Mouse (Mus musculus) hematopoietic stem cell, adult 5-6 weeks (primary cell): Measurements from ENCODE around the gene Mars. TPM values are rescaled to one million over a fixed set of nuclear protein-coding genes. Genes with fewer than 3 reads are reported as not detected.
A peak's percentile ranks its signal among the peaks of the same experiment; 100 is the strongest.

Experiments used
- ATAC-seq, 2 experiments: fragments of 125-278 bp in 1 of 2; replicated peaks in 1 of 2; 2 replicates each; pipeline ENCODE4 v1.8.0; 2016 to 2017; ENCODE audit warnings: inconsistent platforms in 2 of 2, mild to moderate bottlenecking in 2 of 2, moderate number of reproducible peaks in 2 of 2, low read depth in 1 of 2, moderate TSS enrichment in 1 of 2; ENCODE audit not compliant: low FRiP score in 2 of 2, poor library complexity in 2 of 2, severe bottlenecking in 2 of 2, insufficient read depth in 1 of 2, low TSS enrichment in 1 of 2
- total RNA-seq: library from RNA; stranded (forward); fragments of 172-1452, 232-1000 nt; gene quantifications from 2 replicates; pipeline ENCODE4 v1.2.3, GENCODE M21; 2017

Gene Mars
- 104 and 211 TPM in 2 replicates for total RNA-seq

- peak; percentile 89 to 90 for ATAC-seq
Measured at GRCm38 (mm10) chr10:127311476-127312355, at the start of gene Mars. TSS of gene Mars (minus strand) at chr10:127311786.

- ATAC-seq = peak in 1 of 2 experiments; percentile 42; a peak in 2 of 4 replicates
Measured at GRCm38 (mm10) chr10:127360714-127361113, 49.1 kb upstream of the Mars start.

GRCm38 (mm10) chr10:127355336-127355735 is 43.8 kb upstream of the Mars start:
- ATAC-seq = no peak

- ATAC-seq = peak; percentile 50 to 67
Measured at GRCm38 (mm10) chr10:127353909-127354895, 42.6 kb upstream of the Mars start, which contains the start of gene Inhbe. TSS of gene Inhbe (minus strand) at chr10:127354411.

GRCm38 (mm10) chr10:127352766-127353165 is 41.2 kb upstream of the Mars start:
- no peak for ATAC-seq

GRCm38 (mm10) chr10:127352187-127352586 is 40.6 kb upstream of the Mars start:
- ATAC-seq = no peak

GRCm38 (mm10) chr10:127351719-127352118 is 40.1 kb upstream of the Mars start:
- ATAC-seq = no peak

- no peak for ATAC-seq
Measured at GRCm38 (mm10) chr10:127351285-127351595, 39.7 kb upstream of the Mars start.

GRCm38 (mm10) chr10:127350594-127351284 is 39.2 kb upstream of the Mars start:
- ATAC-seq = peak; percentile 84 to 87

DNA sequence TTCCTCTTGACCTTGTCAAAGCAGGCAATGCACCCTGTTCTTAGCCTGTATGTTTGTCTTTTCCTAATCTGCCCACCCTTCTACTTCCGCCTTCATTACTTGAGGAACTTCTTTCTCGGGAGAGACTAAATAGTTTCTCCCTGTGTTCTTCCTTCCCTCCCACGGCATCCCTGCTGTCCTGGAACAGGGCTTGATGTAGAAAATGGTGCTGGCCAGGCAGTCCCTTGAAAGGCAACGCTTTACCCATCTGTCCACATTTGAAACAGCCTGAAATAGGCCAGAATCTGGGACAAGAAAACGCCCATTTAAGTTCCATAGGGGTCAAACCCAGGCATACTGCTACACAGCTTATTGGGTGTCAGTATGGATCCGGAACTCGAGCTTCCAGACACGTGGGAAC is 38.2 kb upstream of the Mars start:
- ATAC-seq = no peak

GRCm38 (mm10) chr10:127348957-127349356 is 37.4 kb upstream of the Mars start:
- no peak for ATAC-seq

DNA sequence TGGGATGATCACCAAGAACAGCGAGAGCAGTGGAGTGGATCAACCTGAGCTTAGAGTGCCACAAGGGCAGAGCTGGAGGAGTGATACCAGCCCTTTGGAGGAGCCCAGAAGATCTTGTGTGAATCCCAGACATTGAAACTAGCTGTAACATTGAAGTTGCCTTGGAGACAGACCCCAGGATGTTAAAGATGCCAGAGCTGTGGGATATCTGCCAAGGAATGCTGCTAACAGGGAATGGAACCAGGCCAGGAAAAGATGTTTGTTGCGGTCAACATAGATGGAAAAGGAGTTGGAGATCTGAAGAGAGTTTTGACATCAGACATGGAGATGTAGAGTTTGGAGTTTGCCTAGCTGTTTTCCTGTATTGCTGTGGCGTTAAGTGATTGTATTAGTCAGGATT is 34.6 kb upstream of the Mars start:
- ATAC-seq = no peak

DNA sequence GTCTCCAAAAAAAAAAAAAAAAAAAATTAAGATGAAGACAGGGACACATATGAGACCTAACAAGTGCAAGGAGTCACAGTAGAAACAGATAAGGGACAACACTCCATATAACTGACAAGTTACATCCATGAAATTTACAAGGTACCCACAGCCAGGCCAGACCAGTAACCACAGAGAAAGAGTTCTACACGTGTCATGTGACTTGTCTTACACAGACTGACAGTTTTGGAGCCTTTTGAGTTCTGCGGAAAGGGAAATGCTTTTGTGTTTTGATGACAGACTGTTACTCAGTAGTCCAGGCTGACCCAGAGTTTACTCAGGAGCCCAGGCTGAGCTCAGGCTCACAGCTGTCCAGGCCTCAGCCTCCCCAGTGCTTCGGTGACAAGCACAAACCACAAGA is 31.4 kb upstream of the Mars start:
- ATAC-seq = no peak

DNA sequence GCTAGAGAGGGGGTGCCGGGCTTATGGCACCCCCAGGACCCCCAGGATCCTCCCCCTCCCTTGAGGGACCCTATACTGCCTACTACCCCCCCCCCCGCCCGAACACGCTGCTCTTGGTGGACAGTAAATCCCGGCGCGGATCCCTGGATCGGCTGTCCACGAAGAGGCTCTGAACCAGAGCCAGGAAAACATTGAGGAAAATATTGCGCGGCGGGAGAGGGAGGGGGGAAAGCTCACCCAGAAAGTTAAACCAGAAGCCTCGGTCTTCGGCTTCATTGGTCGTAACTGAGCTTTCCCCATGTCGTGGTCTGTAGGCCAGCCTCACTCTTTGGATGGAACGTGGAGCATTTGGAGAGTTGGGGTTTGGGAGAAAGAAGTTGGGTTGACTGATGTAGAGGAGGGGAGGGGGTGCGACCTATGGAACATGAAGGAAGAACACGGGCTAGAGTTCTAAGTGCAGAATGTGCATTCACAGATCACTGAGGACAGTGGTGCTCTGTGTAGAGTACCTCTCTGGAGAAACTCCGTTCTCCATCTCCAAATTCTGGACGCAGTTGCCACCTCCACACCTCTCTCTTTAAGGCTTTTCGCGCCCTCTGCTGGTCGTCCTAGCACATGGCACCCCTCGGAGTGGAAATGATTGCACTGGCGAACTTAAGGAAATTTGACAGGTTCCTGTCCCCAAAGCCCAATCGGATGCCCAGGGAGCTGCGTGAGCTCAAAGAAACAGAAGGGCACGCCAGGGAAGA is 30.5 kb upstream of the Mars start, which contains the start of gene Gli1:
TSS of gene Gli1 (minus strand) at position 84 of the 749 bp plus-strand sequence.
- ATAC-seq = peak; percentile 54 to 63; a peak in 3 of 4 replicates

- ATAC-seq = no peak
Measured at GRCm38 (mm10) chr10:127341360-127341690, 29.7 kb upstream of the Mars start.

DNA sequence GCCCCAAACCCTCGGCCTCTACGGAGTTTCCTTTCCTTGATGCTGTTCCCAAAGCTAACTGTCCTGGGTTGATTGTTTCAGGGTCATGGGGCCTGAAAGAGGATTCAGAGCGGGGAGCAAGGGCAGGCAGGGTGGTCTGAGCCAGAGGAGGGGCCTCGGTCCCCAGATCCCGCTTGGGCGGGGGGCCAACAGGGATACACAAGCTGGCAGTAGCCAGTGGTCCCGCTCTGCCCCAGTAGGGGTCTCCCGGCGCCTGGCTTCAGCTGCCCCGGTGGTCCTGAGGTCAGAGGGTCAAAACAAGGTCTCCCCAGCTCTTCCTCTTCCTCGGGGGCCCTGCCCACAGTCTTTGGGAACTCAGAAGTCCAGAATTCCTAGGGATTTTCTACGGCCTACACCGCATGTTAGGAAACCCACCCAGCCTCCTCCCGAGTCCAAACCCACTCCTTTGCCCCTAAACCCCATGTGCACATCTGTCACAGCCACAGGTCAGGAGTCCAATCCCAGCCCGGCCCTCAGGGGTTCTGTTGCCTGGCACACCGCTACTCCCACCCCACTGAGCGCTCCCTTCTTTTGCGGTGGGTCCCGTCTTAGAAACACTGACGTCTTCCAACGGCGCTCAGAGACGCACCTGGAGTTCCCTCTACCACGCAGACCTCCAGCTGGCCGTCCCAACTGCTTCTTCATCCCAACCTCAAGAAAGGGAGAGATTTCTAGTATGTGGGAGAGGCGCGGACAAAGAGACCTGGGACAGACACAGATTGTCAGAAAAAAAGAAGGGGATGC is 29.2 kb upstream of the Mars start:
- no peak for ATAC-seq
